Mouse (Mus musculus): ENCODE results near the gene Cped1. TPM values are rescaled to one million over a fixed set of nuclear protein-coding genes. Genes with fewer than 3 reads are reported as not detected.

Cped1 gene
- polyA plus RNA-seq, 1 experiment from 2014 or later, result 4.3 TPM

- Histone ChIP-seq H3K4me2 (ENCODE audit: low read length) (no peak overlapping the region), H3K4me1 (ENCODE audit: control insufficient read depth, insufficient read depth, low read length) (no peaks in the 10 kb centered on the region), H3K4me3 (ENCODE audit: low read depth, low read length) (no peak overlapping the region), H3K36me3 (ENCODE audit: control insufficient read depth, insufficient read depth, low read length) (peaks cover 22% of the 10 kb centered on the region), H3K9me3 (replicated peaks; ENCODE audit: control insufficient read depth, low read length) (no peaks in the 10 kb centered on the region), H3K9ac (ENCODE audit: low read length) (no peak overlapping the region), H3K27me3 (replicated peaks; ENCODE audit: control insufficient read depth, insufficient read depth, low read length) (no peaks in the 10 kb centered on the region), H3K27ac (ENCODE audit: low read depth, low read length) (no peak overlapping the region)
- WGBS, result 90% methylated on average over 2 of the region's 2 CpGs
- ATAC-seq (no peak), DNase-seq (ENCODE audit: low spot score) (no peak)
Measured at GRCm38 (mm10) chr6:21977532-21977931, 8.2 kb upstream of the Cped1 start.

GRCm38 (mm10) chr6:21981114-21981513 lies 4.6 kb upstream of the Cped1 start:
- WGBS, result 90% methylated on average over 1 of the region's 1 CpGs
- H3K9me3 ChIP-seq (replicated peaks; ENCODE audit: control insufficient read depth, low read length), result no peaks in the 10 kb centered on the region
- H3K27ac ChIP-seq (ENCODE audit: low read depth, low read length), result no peak overlapping the region
- 0 out of 2 replicates have a peak, but pooled peaks cover 1% of the 10 kb centered on the region for H3K27me3 ChIP-seq (replicated peaks; ENCODE audit: control insufficient read depth, insufficient read depth, low read length)
- no peak overlapping the region for H3K4me3 ChIP-seq (ENCODE audit: low read depth, low read length)
- no peak for ATAC-seq
- H3K4me2 ChIP-seq (ENCODE audit: low read length), result no peak overlapping the region
- H3K9ac ChIP-seq (ENCODE audit: low read length), result no peak overlapping the region
- H3K4me1 ChIP-seq (ENCODE audit: control insufficient read depth, insufficient read depth, low read length), result peaks cover 3% of the 10 kb centered on the region; the same call in 1 of the 2 replicates
- no peak for DNase-seq (ENCODE audit: low spot score)
- no peaks in the 10 kb centered on the region for H3K36me3 ChIP-seq (ENCODE audit: control insufficient read depth, insufficient read depth, low read length)

- peaks cover 3% of the 10 kb centered on the region; the same call in 1 of the 2 replicates for H3K4me1 ChIP-seq (ENCODE audit: control insufficient read depth, insufficient read depth, low read length)
- peak; percentile 84 for DNase-seq (ENCODE audit: low spot score)
- ATAC-seq, result peak; percentile 35
- WGBS, result 13% methylated on average over 16 of the region's 16 CpGs
- peak overlapping the region; percentile 26; the same call in 1 of the 2 replicates for H3K9ac ChIP-seq (ENCODE audit: low read length)
- H3K27me3 ChIP-seq (replicated peaks; ENCODE audit: control insufficient read depth, insufficient read depth, low read length), result peaks cover 10% of the 10 kb centered on the region; the same call in 1 of the 2 replicates
- peak overlapping the region; percentile 89 for H3K4me2 ChIP-seq (ENCODE audit: low read length)
- no peaks in the 10 kb centered on the region for H3K9me3 ChIP-seq (replicated peaks; ENCODE audit: control insufficient read depth, low read length)
- H3K27ac ChIP-seq (ENCODE audit: low read depth, low read length), result no peak overlapping the region
- H3K36me3 ChIP-seq (ENCODE audit: control insufficient read depth, insufficient read depth, low read length), result no peaks in the 10 kb centered on the region
- H3K4me3 ChIP-seq (ENCODE audit: low read depth, low read length), result peak overlapping the region; percentile 40
Measured at GRCm38 (mm10) chr6:21984990-21985731, 555 bp upstream of the Cped1 start.

GRCm38 (mm10) chr6:21986660-21987331 lies 1.1 kb downstream of the Cped1 start:
- no peak for DNase-seq (ENCODE audit: low spot score)
- Histone ChIP-seq H3K9ac (ENCODE audit: low read length) (peak overlapping the region; percentile 26; the same call in 1 of the 2 replicates), H3K4me2 (ENCODE audit: low read length) (peak overlapping the region; percentile 89)

GRCm38 (mm10) chr6:21987554-21987953 lies 1.8 kb downstream of the Cped1 start:
- Histone ChIP-seq H3K9me3 (replicated peaks; ENCODE audit: control insufficient read depth, low read length) (no peaks in the 10 kb centered on the region), H3K9ac (ENCODE audit: low read length) (no peak overlapping the region), H3K27me3 (replicated peaks; ENCODE audit: control insufficient read depth, insufficient read depth, low read length) (peaks cover 10% of the 10 kb centered on the region; the same call in 1 of the 2 replicates), H3K4me1 (ENCODE audit: control insufficient read depth, insufficient read depth, low read length) (peaks cover 3% of the 10 kb centered on the region; the same call in 1 of the 2 replicates), H3K36me3 (ENCODE audit: control insufficient read depth, insufficient read depth, low read length) (no peaks in the 10 kb centered on the region), H3K4me2 (ENCODE audit: low read length) (no peak overlapping the region), H3K27ac (ENCODE audit: low read depth, low read length) (no peak overlapping the region), H3K4me3 (ENCODE audit: low read depth, low read length) (no peak overlapping the region)
- no peak for ATAC-seq
- 92% methylated on average over 2 of the region's 2 CpGs for WGBS
- no peak for DNase-seq (ENCODE audit: low spot score)

More at GRCm38 (mm10) chr6:21986660-21987331, 1.1 kb downstream of the Cped1 start:
- Histone ChIP-seq H3K36me3 (ENCODE audit: control insufficient read depth, insufficient read depth, low read length) (no peaks in the 10 kb centered on the region), H3K4me3 (ENCODE audit: low read depth, low read length) (peak overlapping the region; percentile 40; the same call in 1 of the 2 replicates), H3K4me1 (ENCODE audit: control insufficient read depth, insufficient read depth, low read length) (peaks cover 3% of the 10 kb centered on the region; the same call in 1 of the 2 replicates), H3K27me3 (replicated peaks; ENCODE audit: control insufficient read depth, insufficient read depth, low read length) (peaks cover 10% of the 10 kb centered on the region; the same call in 1 of the 2 replicates), H3K9me3 (replicated peaks; ENCODE audit: control insufficient read depth, low read length) (no peaks in the 10 kb centered on the region), H3K27ac (ENCODE audit: low read depth, low read length) (no peak overlapping the region)
- ATAC-seq, result 0 out of 2 replicates have a peak, but pooled peaks have one; percentile 11
- WGBS, result 11% methylated on average over 24 of the region's 24 CpGs

GRCm38 (mm10) chr6:21988296-21988695 lies 2.6 kb downstream of the Cped1 start:
- H3K4me2 ChIP-seq (ENCODE audit: low read length), result no peak overlapping the region
- no peak overlapping the region for H3K27ac ChIP-seq (ENCODE audit: low read depth, low read length)
- no peak overlapping the region for H3K4me3 ChIP-seq (ENCODE audit: low read depth, low read length)
- no peaks in the 10 kb centered on the region for H3K36me3 ChIP-seq (ENCODE audit: control insufficient read depth, insufficient read depth, low read length)
- no peak for ATAC-seq
- H3K9me3 ChIP-seq (replicated peaks; ENCODE audit: control insufficient read depth, low read length), result no peaks in the 10 kb centered on the region
- H3K27me3 ChIP-seq (replicated peaks; ENCODE audit: control insufficient read depth, insufficient read depth, low read length), result peaks cover 10% of the 10 kb centered on the region; the same call in 1 of the 2 replicates
- H3K9ac ChIP-seq (ENCODE audit: low read length), result no peak overlapping the region
- WGBS, result 90% methylated on average over 5 of the region's 5 CpGs
- H3K4me1 ChIP-seq (ENCODE audit: control insufficient read depth, insufficient read depth, low read length), result peaks cover 3% of the 10 kb centered on the region; the same call in 1 of the 2 replicates
- DNase-seq (ENCODE audit: low spot score), result no peak

- peaks cover 10% of the 10 kb centered on the region; the same call in 1 of the 2 replicates for H3K27me3 ChIP-seq (replicated peaks; ENCODE audit: control insufficient read depth, insufficient read depth, low read length)
- WGBS, result 85% methylated on average over 4 of the region's 4 CpGs
Measured at GRCm38 (mm10) chr6:21989081-21989480, 3.4 kb downstream of the Cped1 start.

GRCm38 (mm10) chr6:21990181-21991135 lies 4.7 kb downstream of the Cped1 start:
- H3K9me3 ChIP-seq (replicated peaks; ENCODE audit: control insufficient read depth, low read length), result no peaks in the 10 kb centered on the region
- H3K27me3 ChIP-seq (replicated peaks; ENCODE audit: control insufficient read depth, insufficient read depth, low read length), result peaks cover 10% of the 10 kb centered on the region; the same call in 1 of the 2 replicates
- DNase-seq (ENCODE audit: low spot score), result no peak
- H3K36me3 ChIP-seq (ENCODE audit: control insufficient read depth, insufficient read depth, low read length), result no peaks in the 10 kb centered on the region
- H3K9ac ChIP-seq (ENCODE audit: low read length), result no peak overlapping the region
- no peaks in the 10 kb centered on the region; the same call in 1 of the 2 replicates for H3K4me1 ChIP-seq (ENCODE audit: control insufficient read depth, insufficient read depth, low read length)
- no peak for ATAC-seq
- no peak overlapping the region for H3K4me2 ChIP-seq (ENCODE audit: low read length)
- no peak overlapping the region for H3K27ac ChIP-seq (ENCODE audit: low read depth, low read length)
- 80% methylated on average over 9 of the region's 9 CpGs for WGBS
- H3K4me3 ChIP-seq (ENCODE audit: low read depth, low read length), result no peak overlapping the region

More at GRCm38 (mm10) chr6:21989081-21989480, 3.4 kb downstream of the Cped1 start:
- Histone ChIP-seq H3K36me3 (ENCODE audit: control insufficient read depth, insufficient read depth, low read length) (no peaks in the 10 kb centered on the region), H3K9ac (ENCODE audit: low read length) (no peak overlapping the region), H3K9me3 (replicated peaks; ENCODE audit: control insufficient read depth, low read length) (no peaks in the 10 kb centered on the region), H3K4me1 (ENCODE audit: control insufficient read depth, insufficient read depth, low read length) (peaks cover 3% of the 10 kb centered on the region; the same call in 1 of the 2 replicates), H3K27ac (ENCODE audit: low read depth, low read length) (no peak overlapping the region), H3K4me3 (ENCODE audit: low read depth, low read length) (no peak overlapping the region), H3K4me2 (ENCODE audit: low read length) (no peak overlapping the region)
- no peak for DNase-seq (ENCODE audit: low spot score)
- ATAC-seq, result no peak
